Mouse (Mus musculus) cortical plate, adult 2 months (tissue): ENCODE data around the gene Eif2s1. TPM values are rescaled to one million over a fixed set of nuclear protein-coding genes. Genes with fewer than 3 reads are reported as not detected.

Experiments used
- H3K27ac ChIP-seq: fragments of 200-500 bp; 2 replicates; pipeline ENCODE4 v1.5.1; 2012; ENCODE audit warnings: low read length, control low read depth, inconsistent platforms; ENCODE audit not compliant: insufficient read depth
- H3K4me1 ChIP-seq: fragments of 200-500 bp; 2 replicates; pipeline ENCODE4 v1.6.1; 2011; ENCODE audit warnings: low read length; ENCODE audit not compliant: control insufficient read depth, insufficient read depth
- H3K4me3 ChIP-seq: fragments of 200-500 bp; 2 replicates; pipeline ENCODE4 v1.5.1; 2011; ENCODE audit warnings: mild to moderate bottlenecking, low read length, control low read depth; ENCODE audit not compliant: insufficient read depth
- CTCF ChIP-seq: fragments of 200-500 bp; IDR thresholded peaks from 2 replicates; pipeline ENCODE4 v1.5.1; 2011; ENCODE audit warnings: mild to moderate bottlenecking, control low read depth, low read length; ENCODE audit not compliant: insufficient read depth; ENCODE audit errors: extremely low read depth
- POLR2A ChIP-seq: fragments of 200-500 bp; IDR thresholded peaks from 2 replicates; pipeline ENCODE4 v1.6.1; 2011; ENCODE audit warnings: mild to moderate bottlenecking, low read length, control low read depth; ENCODE audit not compliant: insufficient read depth; ENCODE audit errors: extremely low read depth
- polyA plus RNA-seq: library from polyadenylated mRNA; depleted of rRNA; stranded (reverse); fragments of >200 nt; gene quantifications from 2 replicates; pipeline ENCODE4 v1.2.3, GENCODE M21; 2012

Eif2s1 gene
- polyA plus RNA-seq, 1 experiment, result 27.2 TPM

DNA sequence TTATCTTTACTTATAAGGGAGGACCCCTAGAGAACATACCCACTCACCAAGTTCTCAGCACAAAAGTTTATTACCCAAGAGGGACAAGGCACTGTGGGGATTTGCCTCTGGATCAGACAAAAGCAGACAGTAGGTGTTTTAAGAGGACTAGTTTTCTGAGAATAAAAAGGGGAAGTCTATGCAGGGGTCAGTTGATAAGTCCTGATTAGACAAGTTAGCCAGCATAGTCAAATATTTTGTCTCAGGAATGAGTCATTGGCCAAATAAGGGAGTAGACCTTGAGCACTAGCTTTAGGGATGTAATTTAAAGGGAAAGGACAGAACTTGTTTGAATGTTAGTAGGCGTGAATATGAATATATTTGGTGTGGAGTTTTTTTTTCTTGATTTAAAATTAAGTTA lies 6.5 kb downstream of the Eif2s1 start:
- H3K4me3 ChIP-seq, result no peak overlapping the region
- no peaks in the 10 kb centered on the region; the same call in 1 of the 2 replicates for H3K4me1 ChIP-seq
- no peak for TF ChIP-seq CTCF
- no peak overlapping the region for H3K27ac ChIP-seq

DNA sequence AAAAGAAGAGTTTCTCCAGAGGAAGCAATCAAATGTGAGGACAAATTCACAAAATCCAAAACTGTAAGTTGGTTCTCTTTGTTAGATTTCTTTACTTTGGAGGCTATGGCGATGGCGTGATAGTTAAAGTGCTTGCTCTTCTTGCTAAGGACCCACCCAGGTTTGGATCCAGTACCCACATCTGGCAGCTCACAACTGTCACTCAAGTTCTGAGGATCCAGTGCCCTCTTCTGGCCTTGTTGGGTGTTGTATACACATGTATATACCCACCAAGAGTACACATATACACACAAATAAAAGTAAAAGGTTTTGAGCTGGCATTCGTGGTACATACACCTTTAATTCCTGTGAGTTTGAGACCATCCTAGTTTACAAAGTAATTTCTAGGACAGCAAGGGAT lies 13.0 kb downstream of the Eif2s1 start:
- TF ChIP-seq POLR2A (no peak), CTCF (no peak)
- H3K27ac ChIP-seq, result no peak overlapping the region
- no peaks in the 10 kb centered on the region for H3K4me1 ChIP-seq
- H3K4me3 ChIP-seq, result no peak overlapping the region

DNA sequence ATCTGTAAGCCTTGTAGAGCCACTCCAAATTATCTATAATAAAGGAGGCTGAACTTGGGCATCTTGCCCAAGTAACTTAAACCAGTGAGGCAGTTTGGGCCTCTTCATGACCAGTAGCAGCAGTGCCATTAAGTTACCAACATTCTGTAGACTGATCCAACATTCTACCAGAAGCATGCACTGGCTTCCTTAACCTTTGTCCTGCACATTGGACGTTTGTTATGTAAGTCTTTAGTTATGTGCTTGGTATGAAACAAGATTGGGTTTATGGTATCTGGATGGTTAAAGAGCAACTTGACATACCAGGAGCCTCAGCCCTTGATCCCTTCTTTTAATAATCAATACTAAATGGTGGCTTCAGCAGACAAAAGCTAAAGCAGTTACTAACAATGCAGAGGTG lies 28.4 kb downstream of the Eif2s1 start:
- TF ChIP-seq POLR2A (no peak), CTCF (no peak)
- H3K27ac ChIP-seq, result no peak overlapping the region
- no peaks in the 10 kb centered on the region for H3K4me1 ChIP-seq
- no peak overlapping the region for H3K4me3 ChIP-seq

DNA sequence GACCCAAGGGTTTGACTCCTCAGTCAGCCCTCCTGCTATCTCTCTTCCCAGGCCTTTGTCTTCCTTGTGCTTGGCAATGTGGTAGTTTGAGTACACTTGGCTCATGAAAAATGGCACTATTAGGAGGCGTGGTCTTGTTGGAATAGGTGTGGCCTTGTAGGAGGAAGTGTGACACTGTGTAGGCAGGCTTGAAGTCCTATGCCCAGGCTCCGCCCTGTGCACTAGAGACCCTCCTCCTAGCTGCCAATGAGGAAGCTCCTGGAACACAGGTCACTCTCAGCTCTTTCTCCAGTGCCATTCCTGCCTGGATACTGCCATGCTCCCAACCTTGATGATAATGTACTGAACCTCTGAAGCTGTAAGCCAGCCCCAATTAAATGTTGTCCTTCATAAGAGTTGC lies 29.5 kb downstream of the Eif2s1 start:
- Histone ChIP-seq H3K27ac (no peak overlapping the region), H3K4me3 (no peak overlapping the region), H3K4me1 (no peaks in the 10 kb centered on the region)
- TF ChIP-seq POLR2A, result no peak
- no peak for TF ChIP-seq CTCF

DNA sequence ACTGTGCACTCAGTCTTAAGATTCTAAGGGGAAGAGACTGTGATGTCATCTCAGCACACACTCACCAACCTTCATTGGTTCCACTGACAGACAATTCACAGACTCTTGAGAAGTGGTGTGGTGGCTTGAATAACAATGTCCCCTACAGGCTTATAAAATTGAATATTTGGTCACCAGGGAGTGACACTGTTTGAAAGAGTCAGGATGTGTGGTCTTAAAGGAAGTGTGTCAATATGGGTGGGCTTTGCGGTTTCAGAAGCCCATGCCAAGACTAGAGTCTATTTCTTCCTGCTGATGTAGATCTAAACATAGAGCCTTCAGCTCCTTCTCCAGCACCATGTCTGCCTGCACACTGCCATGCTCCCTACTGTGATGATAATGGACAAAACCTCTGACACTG lies 36.2 kb downstream of the Eif2s1 start:
- Histone ChIP-seq H3K4me3 (no peak overlapping the region), H3K4me1 (no peaks in the 10 kb centered on the region), H3K27ac (no peak overlapping the region)
- no peak for TF ChIP-seq CTCF
- no peak for TF ChIP-seq POLR2A

DNA sequence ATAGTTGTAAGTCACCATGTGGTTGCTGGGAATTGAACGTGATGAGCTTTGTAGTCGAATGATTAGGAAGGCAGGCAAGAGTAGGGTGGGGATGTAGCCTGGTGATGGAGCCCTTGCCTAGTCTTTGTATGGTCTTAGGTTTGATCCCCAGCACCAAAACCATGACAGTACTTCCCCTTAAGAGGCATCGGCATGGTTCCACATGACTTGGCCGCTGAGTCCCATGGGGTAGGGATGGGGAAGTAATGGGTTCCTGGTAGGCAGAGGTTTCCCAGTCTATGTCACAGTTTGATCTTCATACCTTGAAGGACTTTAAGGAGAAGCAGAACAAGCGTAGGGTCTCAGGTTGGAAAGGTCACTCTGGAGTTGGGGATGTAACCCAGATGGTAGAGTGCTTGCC lies 39.8 kb downstream of the Eif2s1 start:
- Histone ChIP-seq H3K27ac (no peak overlapping the region), H3K4me1 (no peaks in the 10 kb centered on the region), H3K4me3 (no peak overlapping the region)
- TF ChIP-seq CTCF (no peak), POLR2A (no peak)

DNA sequence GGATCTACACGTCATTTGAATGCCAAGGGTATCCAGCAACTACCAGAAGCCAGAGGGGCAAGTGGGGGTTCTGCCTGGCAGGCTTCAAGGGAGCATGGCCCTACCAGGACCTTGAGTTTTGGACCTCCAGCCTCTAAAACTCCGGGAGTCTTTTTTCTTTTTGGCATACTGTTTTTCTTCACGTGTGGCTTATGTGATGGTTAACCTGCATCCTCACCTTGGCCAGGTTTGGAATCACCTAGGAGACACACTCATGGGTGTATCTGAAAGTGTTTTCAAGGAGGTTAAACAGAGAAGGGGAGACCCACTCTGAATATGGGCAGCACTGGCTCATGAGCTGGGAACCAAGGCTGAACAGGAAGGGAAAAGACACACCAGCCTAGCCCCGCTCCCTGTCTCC lies 41.7 kb downstream of the Eif2s1 start:
- Histone ChIP-seq H3K27ac (no peak overlapping the region), H3K4me1 (no peaks in the 10 kb centered on the region), H3K4me3 (no peak overlapping the region)
- TF ChIP-seq CTCF (no peak), POLR2A (no peak)

DNA sequence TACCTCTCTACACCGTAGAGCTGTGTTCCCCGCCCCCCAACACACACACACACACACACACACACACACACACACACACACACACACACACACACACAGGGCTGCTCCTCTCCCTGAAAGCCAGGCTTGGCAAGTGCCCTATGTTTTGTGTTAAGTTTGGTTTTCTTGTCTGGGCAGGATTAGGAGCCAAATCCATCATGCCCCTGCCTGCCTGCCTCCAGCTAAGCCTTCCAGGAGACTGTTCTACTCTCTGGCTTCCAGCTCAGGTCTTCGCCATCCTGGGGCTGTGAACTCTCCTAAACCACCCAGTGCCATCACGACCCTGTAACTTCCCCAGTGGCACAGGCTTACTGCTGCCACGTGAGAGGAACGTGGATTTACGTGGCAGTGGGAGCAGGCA lies 42.9 kb downstream of the Eif2s1 start:
- H3K4me1 ChIP-seq, result no peaks in the 10 kb centered on the region
- H3K4me3 ChIP-seq, result no peak overlapping the region
- TF ChIP-seq POLR2A (no peak), CTCF (no peak)
- no peak overlapping the region for H3K27ac ChIP-seq

DNA sequence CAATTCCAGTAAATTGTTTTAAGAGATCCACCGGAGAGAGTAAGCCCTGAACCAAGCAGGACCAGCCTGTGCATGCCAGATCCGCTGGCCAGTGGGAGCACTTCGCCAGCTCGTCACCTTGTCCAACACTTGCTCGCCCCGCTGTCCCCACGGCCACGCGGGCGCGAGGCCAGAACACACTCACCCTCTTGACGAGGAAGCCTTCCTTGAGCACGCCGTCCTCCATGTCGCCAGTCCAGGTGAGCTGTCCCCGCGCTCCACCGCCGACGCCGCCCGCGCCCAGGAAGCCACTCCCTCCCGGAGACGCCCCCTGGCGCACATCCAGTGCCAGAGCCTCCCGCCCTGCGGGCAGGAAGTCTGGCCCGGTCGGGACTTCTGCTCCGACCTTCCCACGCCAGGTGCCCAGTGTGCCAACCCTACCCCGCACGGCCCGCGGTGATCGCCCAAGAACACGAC lies 45.1 kb downstream of the Eif2s1 start, which contains the start of gene Plek2:
Plek2 (minus strand) TSS at position 258 of the 456 bp plus-strand sequence.
- no peak for TF ChIP-seq CTCF
- TF ChIP-seq POLR2A, result no peak
- Histone ChIP-seq H3K27ac (no peak within 1 kb of the TSS), H3K4me3 (no peak within 1 kb of the TSS; the same call in 1 of the 2 replicates), H3K4me1 (no peaks in the 10 kb centered on the region)

DNA sequence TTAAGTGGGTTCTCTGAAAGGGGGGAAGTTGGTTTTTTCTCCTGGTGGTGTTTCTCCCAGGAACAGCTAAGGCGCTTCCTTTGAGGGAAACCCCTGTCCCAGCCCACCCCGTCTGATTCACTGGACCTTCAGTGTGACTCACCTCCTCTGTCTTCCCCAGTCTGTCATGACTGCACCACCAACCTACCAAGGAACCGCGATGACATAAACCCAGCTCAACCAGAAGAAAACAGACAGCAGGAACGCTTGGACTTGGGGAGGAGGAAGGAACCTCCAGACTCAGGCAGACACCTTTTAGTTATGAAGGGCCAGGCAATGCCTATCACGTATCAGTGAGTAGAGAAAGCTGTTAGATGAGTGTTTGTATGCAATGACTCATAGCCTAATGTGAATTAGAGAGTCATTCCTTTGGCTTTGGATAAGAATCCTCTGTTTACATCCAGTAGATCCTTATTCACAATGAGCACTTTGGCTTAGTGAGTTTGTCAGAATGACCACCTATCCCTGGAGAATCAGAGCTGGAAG lies 46.5 kb downstream of the Eif2s1 start:
- H3K4me3 ChIP-seq, result no peak overlapping the region
- no peak overlapping the region for H3K27ac ChIP-seq
- no peak for TF ChIP-seq POLR2A
- TF ChIP-seq CTCF, result no peak
- H3K4me1 ChIP-seq, result 0 out of 2 replicates have a peak, but pooled peaks cover 2% of the 10 kb centered on the region
